In genomic region chr3:122763240-122763761, GRCm38 (mm10) we compare ENCODE assay signal across 21 mouse cellular contexts. TPM values are rescaled to one million over a fixed set of nuclear protein-coding genes. Genes with fewer than 3 reads are reported as not detected.
A peak's percentile ranks its signal among the peaks of the same experiment; 100 is the strongest.
DNase-seq lines count a peak whose midpoint lies in the region; ATAC-seq and TF ChIP-seq lines count a peak whose summit lies in the region.
"Had no signal": no experiment of that assay in that cellular context is flagged by ENCODE, and none has a peak within 500 bp of the region (broad histone marks: within the 10 kb centered on the region; RNA-seq: fewer than 3 reads in every experiment).

No protein-coding gene starts in this region.

- peak; percentile 2 for DNase-seq in embryo, embryonic 11 days
- no peak for DNase-seq in embryo, embryonic 9.5 days (ENCODE audit: extremely low spot score)
- DNase-seq in 3134 (ENCODE audit: extremely low read depth, insufficient read length, low spot score), result peak; percentile 2
- peak; percentile 16 for DNase-seq in adrenal gland, postnatal 14 days
- DNase-seq in forebrain, embryonic 10.5 days (ENCODE audit: extremely low spot score, low spot score), result no peak
- DNase-seq in lung, postnatal 0 days (ENCODE audit: low spot score), result no peak
- DNase-seq: cerebellum, adult 2 months; heart, adult 18-20 months; kidney, adult 9 months; kidney, postnatal 25 days; layer of hippocampus, adult 9-11 months; lung, adult 18-20 months; retina, postnatal 1 day; thymus, postnatal 36 days had no signal

- no peaks in the 10 kb centered on the region for H3K9me3 ChIP-seq in forebrain, embryonic 10.5 days
- no peaks in the 10 kb centered on the region for H3K9me3 ChIP-seq in lung, postnatal 0 days (ENCODE audit: low read length)
- H3K9me3 ChIP-seq: embryonic facial prominence, embryonic 13.5 days; hindbrain, embryonic 10.5 days; limb, embryonic 10.5 days; midbrain, embryonic 10.5 days had no signal

- no peak overlapping the region for H3K4me3 ChIP-seq in forebrain, embryonic 10.5 days
- no peak overlapping the region for H3K4me3 ChIP-seq in lung, postnatal 0 days (ENCODE audit: low read depth, low read length)
- H3K4me3 ChIP-seq: embryonic facial prominence, embryonic 13.5 days; hindbrain, embryonic 10.5 days; limb, embryonic 10.5 days; midbrain, embryonic 10.5 days had no signal

- no peak overlapping the region for H3K27ac ChIP-seq in forebrain, embryonic 10.5 days
- no peak overlapping the region for H3K27ac ChIP-seq in lung, postnatal 0 days (ENCODE audit: low read length)
- H3K27ac ChIP-seq: embryonic facial prominence, embryonic 13.5 days; hindbrain, embryonic 10.5 days; hindbrain, postnatal 0 days; limb, embryonic 10.5 days; midbrain, embryonic 10.5 days had no signal

- WGBS in forebrain, embryonic 10.5 days, result 87% methylated on average over 8 of the region's 8 CpGs
- WGBS in lung, postnatal 0 days, result 76% methylated on average over 8 of the region's 8 CpGs

- H3K36me3 ChIP-seq in forebrain, embryonic 10.5 days (replicated peaks), result peaks cover 13% of the 10 kb centered on the region
- H3K36me3 ChIP-seq in lung, postnatal 0 days (ENCODE audit: insufficient read depth, low read length), result no peaks in the 10 kb centered on the region

- TF ChIP-seq CTCF in lung, postnatal 0 days (IDR thresholded peaks at IDR 0.05), result no peak

- H3K4me2 ChIP-seq in lung, postnatal 0 days (replicated peaks; ENCODE audit: low read depth, low read length), result no peak overlapping the region
- H3K4me2 ChIP-seq: embryonic facial prominence, embryonic 13.5 days had no signal

- 0 out of 2 replicates have a peak, but pooled peaks have one; percentile 14 for ATAC-seq in megakaryocyte progenitor cell, adult 5-6 weeks (replicated peaks; ENCODE audit: poor library complexity)
- ATAC-seq in granulocyte monocyte progenitor cell, adult 5-6 weeks (replicated peaks; ENCODE audit: poor library complexity, severe bottlenecking), result no peak; the same call in 1 of the 2 replicates
- no peak for ATAC-seq in lung, postnatal 0 days
- ATAC-seq: hindbrain, postnatal 0 days had no signal

- no peak for TF ChIP-seq EP300 in lung, postnatal 0 days (IDR thresholded peaks at IDR 0.05)

- H3K27me3 ChIP-seq in forebrain, embryonic 10.5 days (ENCODE audit: poor library complexity, severe bottlenecking), result no peaks in the 10 kb centered on the region
- H3K27me3 ChIP-seq in lung, postnatal 0 days (replicated peaks; ENCODE audit: insufficient read depth, low read length), result no peaks in the 10 kb centered on the region
- H3K27me3 ChIP-seq: embryonic facial prominence, embryonic 13.5 days had no signal

- peaks cover 8% of the 10 kb centered on the region; the same call in 1 of the 2 replicates for H3K4me1 ChIP-seq in forebrain, embryonic 10.5 days
- no peaks in the 10 kb centered on the region for H3K4me1 ChIP-seq in lung, postnatal 0 days (ENCODE audit: insufficient read depth, low read depth, low read length)
- H3K4me1 ChIP-seq: hindbrain, embryonic 10.5 days had no signal

- H3K9ac ChIP-seq in lung, postnatal 0 days (replicated peaks; ENCODE audit: low read depth), result no peak overlapping the region
- H3K9ac ChIP-seq: embryonic facial prominence, embryonic 13.5 days had no signal

RNA-seq across cellular contexts. Expression of gene Pde5a, which starts 34.6 kb away (rescaled TPM):
- total RNA-seq in adrenal gland, postnatal 14 days (2021), result 27.9 and 31.4 TPM in 2 replicates
- total RNA-seq in megakaryocyte progenitor cell, adult 5-6 weeks (2015), result 1.1 TPM in 2 replicates
- 1.2 and 1.3 TPM in 2 replicates for total RNA-seq in megakaryocyte progenitor cell, adult 5-6 weeks (2017)
- 3.0 and 3.7 TPM in 2 replicates for polyA plus RNA-seq in forebrain, embryonic 10.5 days (2016; fragmentation: Nextera tagmentation; extraction: Ambion mirVana)
- total RNA-seq in granulocyte monocyte progenitor cell, adult 5-6 weeks (2014; fragmentation: Nextera tagmentation), result 0.95 and 1.4 TPM in 2 replicates
- 1.2 and 1.3 TPM in 2 replicates for total RNA-seq in granulocyte monocyte progenitor cell, adult 5-6 weeks (2017)
- 16.6 and 22.7 TPM in 2 replicates for polyA plus RNA-seq in lung, postnatal 0 days (2015; fragmentation: Nextera tagmentation; extraction: Ambion mirVana)

Comparison
In these comparisons a context has a peak if more than half of its experiments do, and no peak if none do; other contexts are left out.
1. DNase-seq: peak in embryo, embryonic 11 days (single experiment), 3134 (single experiment) and adrenal gland, postnatal 14 days (single experiment); none in embryo, embryonic 9.5 days (single experiment), forebrain, embryonic 10.5 days (single experiment) and lung, postnatal 0 days (single experiment).
2. RNA of gene Pde5a, which starts 34.6 kb away (total RNA-seq): 27.9 to 31.4 TPM in adrenal gland, postnatal 14 days; 0.95 to 1.4 TPM in granulocyte monocyte progenitor cell, adult 5-6 weeks and 1.1 to 1.3 TPM in megakaryocyte progenitor cell, adult 5-6 weeks; every median in the first group is over 10 times any median in the second.